ENCODE assay signal across 10 mouse cellular contexts in genomic region chr11:113431161-113431560, GRCm38 (mm10).
DNase-seq lines count a peak whose midpoint lies in the region; ATAC-seq and TF ChIP-seq lines count a peak whose summit lies in the region.
"Had no signal": no experiment of that assay in that cellular context is flagged by ENCODE, and none has a peak within 500 bp of the region (broad histone marks: within the 10 kb centered on the region; RNA-seq: fewer than 3 reads in every experiment).

No protein-coding gene starts in this region.

- no peaks in the 10 kb centered on the region for H3K36me3 ChIP-seq in hindbrain, embryonic 11.5 days (ENCODE audit: control insufficient read depth, insufficient read depth, low read length)
- no peaks in the 10 kb centered on the region for H3K36me3 ChIP-seq in hindbrain, embryonic 16.5 days (ENCODE audit: control insufficient read depth, insufficient read depth, low read length)
- H3K36me3 ChIP-seq in hindbrain, postnatal 0 days (ENCODE audit: insufficient read depth, low read length): no peaks in the 10 kb centered on the region
- H3K36me3 ChIP-seq: limb, embryonic 15.5 days had no signal

- H3K27ac ChIP-seq in hindbrain, embryonic 11.5 days (ENCODE audit: low read depth, low read length): peak overlapping the region; percentile 39; the same call in 1 of the 2 replicates
- H3K27ac ChIP-seq in hindbrain, embryonic 16.5 days (ENCODE audit: low read depth, low read length): no peak overlapping the region
- no peak overlapping the region for H3K27ac ChIP-seq in hindbrain, postnatal 0 days
- H3K27ac ChIP-seq: limb, embryonic 15.5 days had no signal

- H3K9ac ChIP-seq in hindbrain, embryonic 11.5 days (ENCODE audit: low read depth, low read length): no peak overlapping the region
- H3K9ac ChIP-seq in hindbrain, embryonic 16.5 days (ENCODE audit: low read depth, low read length): no peak overlapping the region
- no peak overlapping the region for H3K9ac ChIP-seq in hindbrain, postnatal 0 days (replicated peaks; ENCODE audit: low read length)
- H3K9ac ChIP-seq: limb, embryonic 15.5 days had no signal

- peak; percentile 53 for DNase-seq in hindbrain, embryonic 11.5 days (ENCODE audit: low spot score)
- peak; percentile 90 for DNase-seq in ZHBTc4 (ENCODE audit: low read depth, low spot score)
- peak; percentile 54 for DNase-seq in hindbrain, postnatal 0 days (ENCODE audit: low spot score)
- peak; percentile 61 for DNase-seq in mesoderm, embryonic 11.5 days (ENCODE audit: low read depth, low spot score)
- DNase-seq in right cerebral cortex, postnatal 25 days: no peak
- no peak for DNase-seq in adipocyte (ENCODE audit: low spot score)
- DNase-seq in heart, postnatal 10 days: no peak
- DNase-seq: cerebellum, postnatal 25 days had no signal

- no peaks in the 10 kb centered on the region for H3K9me3 ChIP-seq in hindbrain, embryonic 11.5 days (ENCODE audit: control insufficient read depth, low read length)
- 0 out of 2 replicates have a peak, but pooled peaks cover 4% of the 10 kb centered on the region for H3K9me3 ChIP-seq in hindbrain, embryonic 16.5 days (ENCODE audit: control insufficient read depth, low read length)
- H3K9me3 ChIP-seq in hindbrain, postnatal 0 days (ENCODE audit: low read length): no peaks in the 10 kb centered on the region
- H3K9me3 ChIP-seq: limb, embryonic 15.5 days had no signal

- peaks cover 6% of the 10 kb centered on the region; the same call in 1 of the 2 replicates for H3K4me1 ChIP-seq in hindbrain, embryonic 11.5 days (replicated peaks; ENCODE audit: control insufficient read depth, insufficient read depth, low read length)
- H3K4me1 ChIP-seq in hindbrain, embryonic 16.5 days (ENCODE audit: control insufficient read depth, insufficient read depth, low read depth, low read length): peaks cover 2% of the 10 kb centered on the region; the same call in 1 of the 2 replicates
- 0 out of 2 replicates have a peak, but pooled peaks cover under 1% of the 10 kb centered on the region for H3K4me1 ChIP-seq in hindbrain, postnatal 0 days (ENCODE audit: insufficient read depth, low read length)

- TF ChIP-seq CTCF in hindbrain, postnatal 0 days (IDR thresholded peaks at IDR 0.05; ENCODE audit: low read depth): no peak

- ATAC-seq in hindbrain, embryonic 11.5 days (ENCODE audit: low FRiP score): peak; percentile 51; the same call in 1 of the 2 replicates
- ATAC-seq in hindbrain, embryonic 16.5 days: no peak
- no peak for ATAC-seq in hindbrain, postnatal 0 days

- H3K4me3 ChIP-seq in hindbrain, embryonic 11.5 days (ENCODE audit: low read depth, low read length): no peak overlapping the region
- no peak overlapping the region for H3K4me3 ChIP-seq in hindbrain, embryonic 16.5 days (ENCODE audit: low read length)
- no peak overlapping the region for H3K4me3 ChIP-seq in hindbrain, postnatal 0 days (ENCODE audit: low read length)
- H3K4me3 ChIP-seq: limb, embryonic 15.5 days had no signal

- intact Hi-C loops in heart, postnatal 10 days (cut with DNase I): no loop called here

- H3K4me2 ChIP-seq in hindbrain, embryonic 11.5 days (replicated peaks; ENCODE audit: low read depth, low read length): no peak overlapping the region
- H3K4me2 ChIP-seq in hindbrain, embryonic 16.5 days (ENCODE audit: low read length): no peak overlapping the region
- no peak overlapping the region for H3K4me2 ChIP-seq in hindbrain, postnatal 0 days (ENCODE audit: low read depth, low read length)
- H3K4me2 ChIP-seq: limb, embryonic 15.5 days had no signal

- 71% methylated on average over 7 of the region's 7 CpGs for WGBS in hindbrain, embryonic 11.5 days
- 68% methylated on average over 7 of the region's 7 CpGs for WGBS in hindbrain, embryonic 16.5 days
- WGBS in hindbrain, postnatal 0 days: 68% methylated on average over 7 of the region's 7 CpGs

- no peaks in the 10 kb centered on the region for H3K27me3 ChIP-seq in hindbrain, embryonic 11.5 days (ENCODE audit: control insufficient read depth, insufficient read depth, low read length)
- H3K27me3 ChIP-seq in hindbrain, embryonic 16.5 days (replicated peaks; ENCODE audit: control insufficient read depth, insufficient read depth, low read length): no peaks in the 10 kb centered on the region
- H3K27me3 ChIP-seq in hindbrain, postnatal 0 days (ENCODE audit: insufficient read depth, low read length): no peaks in the 10 kb centered on the region
- H3K27me3 ChIP-seq: limb, embryonic 15.5 days had no signal

Comparison
In these comparisons a context has a peak if more than half of its experiments do, and no peak if none do; other contexts are left out.
1. DNase-seq: peak in hindbrain, embryonic 11.5 days (single experiment), ZHBTc4 (single experiment), hindbrain, postnatal 0 days (single experiment) and mesoderm, embryonic 11.5 days (single experiment); none in right cerebral cortex, postnatal 25 days (single experiment), adipocyte (single experiment) and heart, postnatal 10 days (0 of 2).